Mouse (Mus musculus) liver, adult 2 months (tissue): ENCODE results near the gene Nipa2. TPM values are rescaled to one million over a fixed set of nuclear protein-coding genes. Genes with fewer than 3 reads are reported as not detected.

Experiments
- DNase-seq: peaks from one replicate; pipeline ENCODE4 v3.0.0-alpha.2; 2011; ENCODE audit warnings: low read depth, low spot score; ENCODE audit errors: extremely low read depth
- H3K27ac ChIP-seq: fragments of 200-500 bp; replicated peaks from 2 replicates; pipeline ENCODE4 v1.5.1; 2012; ENCODE audit warnings: low read depth, mild to moderate bottlenecking, control low read depth, inconsistent platforms, low read length; ENCODE audit not compliant: insufficient read depth
- H3K27me3 ChIP-seq: fragments of 200-500 bp; 2 replicates; pipeline ENCODE4 v1.6.1; 2012; ENCODE audit warnings: mild to moderate bottlenecking, moderate library complexity, low read length, inconsistent platforms; ENCODE audit not compliant: control insufficient read depth, insufficient read depth
- H3K36me3 ChIP-seq: fragments of 200-500 bp; 2 replicates; pipeline ENCODE4 v1.6.1; 2012; ENCODE audit warnings: low read length, inconsistent platforms; ENCODE audit not compliant: control insufficient read depth, insufficient read depth
- H3K4me1 ChIP-seq: fragments of 200-500 bp; 2 replicates; pipeline ENCODE4 v1.6.1; 2011; ENCODE audit warnings: low read length; ENCODE audit not compliant: control insufficient read depth, insufficient read depth
- H3K4me3 ChIP-seq: fragments of 200-500 bp; 2 replicates; pipeline ENCODE4 v1.5.1; 2011; ENCODE audit warnings: low read depth, mild to moderate bottlenecking, control low read depth, low read length, moderate library complexity; ENCODE audit not compliant: insufficient read depth
- H3K79me2 ChIP-seq: fragments of 200-500 bp; 2 replicates; pipeline ENCODE4 v1.6.1; 2012; ENCODE audit warnings: inconsistent platforms, mild to moderate bottlenecking, low read length, moderate library complexity; ENCODE audit not compliant: control insufficient read depth, insufficient read depth
- H3K9ac ChIP-seq: fragments of 200-500 bp; 2 replicates; pipeline ENCODE4 v1.6.1; 2012; ENCODE audit warnings: low read depth, mild to moderate bottlenecking, control low read depth, inconsistent platforms, low read length
- CTCF ChIP-seq: fragments of 200-500 bp; IDR thresholded peaks from 2 replicates; pipeline ENCODE4 v1.5.1; 2011; ENCODE audit warnings: low read depth, low read length, control low read depth
- POLR2A ChIP-seq: fragments of 200-500 bp; IDR thresholded peaks from 2 replicates; pipeline ENCODE4 v1.6.1; 2011; ENCODE audit warnings: low read length, control low read depth; ENCODE audit not compliant: insufficient read depth; ENCODE audit errors: extremely low read depth
- WGBS: fragments of 180-500 bp; shearing (Covaris S2); methylation state at CpG from one replicate; pipeline ENCODE4 v1.1.7; 2018; 5-methylcytosine and 5-hydroxymethylcytosine counted together
- polyA plus RNA-seq: library from polyadenylated mRNA; depleted of rRNA; stranded (reverse); fragments of >200 nt; gene quantifications from 2 replicates; pipeline ENCODE4 v1.2.3, GENCODE M21; 2012
- total RNA-seq: library from RNA; depleted of rRNA; stranded (reverse); fragments of >200 nt; gene quantifications from 2 replicates; pipeline ENCODE4 v1.2.3, GENCODE M21; 2014

Nipa2 gene
- total and polyA plus RNA-seq, 2 experiments, result 7.2 to 17.8 TPM

DNA sequence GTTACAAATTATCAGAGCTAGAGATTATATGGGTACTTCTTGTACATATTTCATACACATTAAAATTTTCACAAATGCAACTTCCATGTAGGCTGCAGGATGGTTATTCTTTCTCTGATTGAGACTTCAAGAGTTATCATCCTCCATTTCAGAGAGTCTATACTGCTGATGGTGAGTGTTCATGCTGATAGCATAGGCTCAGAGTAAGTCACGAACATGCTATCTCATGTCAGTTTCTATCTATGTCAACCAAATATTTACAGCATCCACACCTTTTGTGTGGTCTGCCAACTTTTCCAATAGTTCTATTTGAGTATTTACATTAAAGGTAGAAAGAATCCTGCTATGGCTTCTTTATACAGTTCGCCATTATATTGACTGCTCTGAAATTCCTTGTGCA, 19.2 kb upstream of the Nipa2 start:
- H3K27ac ChIP-seq, result no peak overlapping the region
- DNase-seq, result no peak
- H3K27me3 ChIP-seq, result no peaks in the 10 kb centered on the region
- H3K36me3 ChIP-seq, result no peaks in the 10 kb centered on the region; the same call in 1 of the 2 replicates
- no peak overlapping the region for H3K9ac ChIP-seq
- no peaks in the 10 kb centered on the region; the same call in 1 of the 2 replicates for H3K79me2 ChIP-seq
- no peak overlapping the region for H3K4me3 ChIP-seq
- H3K4me1 ChIP-seq, result no peaks in the 10 kb centered on the region
- WGBS, result 98% methylated on average over 2 of the region's 2 CpGs
- TF ChIP-seq CTCF (no peak), POLR2A (no peak)

DNA sequence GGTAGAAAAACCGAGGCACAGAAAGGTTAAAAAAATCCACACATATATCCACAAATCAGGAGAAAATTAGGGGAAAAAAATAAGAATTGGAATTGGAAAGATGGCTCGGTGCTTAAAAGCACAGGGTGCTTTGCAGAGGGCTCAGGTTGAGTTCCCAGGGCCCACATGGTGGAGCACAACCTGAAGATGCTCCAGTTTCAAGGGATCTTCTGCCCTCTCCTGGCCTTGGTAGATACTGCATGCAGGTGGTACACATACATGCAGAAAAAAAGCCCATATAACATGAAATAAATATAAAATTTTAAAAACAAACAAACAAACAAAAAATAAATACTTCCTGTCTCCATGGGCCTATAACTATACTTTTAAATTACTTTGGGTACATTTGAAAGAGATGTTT, 12.2 kb upstream of the Nipa2 start:
- no peaks in the 10 kb centered on the region for H3K79me2 ChIP-seq

DNA sequence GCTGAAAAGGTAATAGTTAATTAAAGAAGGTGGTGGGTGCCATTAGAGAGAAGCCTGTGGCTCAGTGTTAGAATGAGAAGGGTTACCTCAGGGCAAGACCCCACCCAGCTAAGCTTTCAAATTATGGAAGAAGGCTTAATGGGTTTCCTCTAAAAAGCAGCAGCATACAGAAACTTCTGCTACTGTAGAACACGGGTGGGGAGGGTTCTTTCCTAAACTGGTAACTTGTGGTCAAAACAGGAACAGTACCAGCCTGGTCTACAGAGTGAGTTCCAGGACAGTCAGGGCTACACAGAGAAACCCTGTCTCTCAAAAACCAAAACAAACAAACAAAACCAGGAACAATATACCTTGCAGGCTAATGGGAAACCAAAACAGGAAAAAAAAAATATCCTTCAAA, 7.1 kb upstream of the Nipa2 start:
- H3K4me3 ChIP-seq, result no peak overlapping the region
- peaks cover 4% of the 10 kb centered on the region; the same call in 1 of the 2 replicates for H3K4me1 ChIP-seq
- H3K79me2 ChIP-seq, result no peaks in the 10 kb centered on the region
- no peak overlapping the region for H3K27ac ChIP-seq
- 83% methylated on average over 1 of the region's 1 CpGs for WGBS
- no peak for DNase-seq
- no peaks in the 10 kb centered on the region for H3K36me3 ChIP-seq
- TF ChIP-seq CTCF, result no peak
- TF ChIP-seq POLR2A, result no peak
- H3K9ac ChIP-seq, result no peak overlapping the region
- H3K27me3 ChIP-seq, result no peaks in the 10 kb centered on the region

More for the DNA sequence above, 12.2 kb upstream of the Nipa2 start:
- no peaks in the 10 kb centered on the region for H3K27me3 ChIP-seq
- H3K4me3 ChIP-seq, result no peak overlapping the region
- no peaks in the 10 kb centered on the region; the same call in 1 of the 2 replicates for H3K36me3 ChIP-seq
- H3K4me1 ChIP-seq, result no peaks in the 10 kb centered on the region
- 94% methylated on average over 2 of the region's 2 CpGs for WGBS
- no peak for DNase-seq
- no peak overlapping the region for H3K27ac ChIP-seq
- no peak overlapping the region for H3K9ac ChIP-seq
- peak; percentile 22; the same call in 1 of the 2 replicates for TF ChIP-seq CTCF
- TF ChIP-seq POLR2A, result no peak

DNA sequence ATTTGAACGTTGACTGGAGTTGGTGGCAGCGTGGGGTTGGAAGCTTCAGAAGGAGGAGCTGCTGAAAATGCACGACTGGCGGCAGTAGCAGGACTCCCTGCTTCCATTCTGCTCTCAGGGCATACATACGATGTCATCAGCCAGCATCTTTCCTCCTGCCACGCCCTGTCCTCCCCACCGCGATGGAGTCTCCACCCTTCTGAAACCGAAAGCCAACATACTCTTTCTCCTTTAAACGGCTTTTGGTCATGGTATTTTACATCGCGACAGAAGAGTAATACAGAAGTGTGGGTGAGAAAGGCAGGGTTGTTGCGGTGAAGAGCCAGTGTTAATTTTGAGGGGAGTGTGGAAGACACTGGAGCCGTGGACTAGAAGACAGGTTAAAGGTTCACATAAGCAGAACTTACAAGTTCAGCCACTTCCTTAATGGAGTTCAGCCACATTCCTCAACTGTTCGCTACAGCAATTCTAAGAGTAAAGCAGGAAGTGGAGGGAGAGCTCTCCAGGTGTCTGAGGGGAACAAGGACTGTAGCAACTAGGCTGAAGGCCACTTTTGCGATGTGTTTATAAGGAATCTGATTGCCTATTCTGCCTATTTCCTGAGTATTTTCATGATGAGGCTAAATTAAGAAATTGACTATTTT, 6.1 kb upstream of the Nipa2 start:
- H3K27ac ChIP-seq, result no peak overlapping the region
- no peaks in the 10 kb centered on the region for H3K27me3 ChIP-seq
- 56% methylated on average over 16 of the region's 16 CpGs for WGBS
- H3K4me1 ChIP-seq, result peaks cover 4% of the 10 kb centered on the region; the same call in 1 of the 2 replicates
- no peaks in the 10 kb centered on the region for H3K79me2 ChIP-seq
- DNase-seq, result no peak
- no peaks in the 10 kb centered on the region for H3K36me3 ChIP-seq
- TF ChIP-seq POLR2A, result no peak
- TF ChIP-seq CTCF, result no peak
- peak overlapping the region; percentile 37 for H3K4me3 ChIP-seq
- H3K9ac ChIP-seq, result no peak overlapping the region

DNA sequence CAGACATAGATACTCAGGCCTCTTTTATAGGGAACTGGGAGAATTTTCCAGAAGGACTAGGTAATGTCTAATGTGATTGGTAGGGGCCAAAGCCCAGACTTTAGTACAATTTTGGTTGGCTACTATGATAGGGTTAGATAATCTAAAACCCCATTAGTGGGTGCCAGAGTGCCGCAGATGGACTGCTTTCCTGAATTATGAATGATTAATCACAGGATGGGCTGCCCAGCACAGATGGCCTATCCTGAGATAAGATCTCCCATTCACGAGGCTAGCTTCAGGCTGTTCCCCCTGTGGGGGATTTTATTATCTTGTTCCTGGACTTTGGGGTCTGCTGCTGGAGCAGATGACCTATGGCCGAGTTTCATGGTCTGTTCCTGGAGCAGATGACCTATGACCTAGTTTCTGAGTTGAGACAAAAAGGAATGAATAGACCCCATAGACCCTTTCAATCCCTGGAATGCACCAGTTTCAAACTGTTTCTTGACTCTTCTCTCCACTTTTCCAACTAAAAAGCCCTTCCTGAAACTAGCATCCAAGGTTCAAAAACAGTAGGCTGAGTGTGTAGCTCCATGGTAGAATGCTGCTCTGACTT, 4.7 kb upstream of the Nipa2 start:
- Histone ChIP-seq H3K27me3 (no peaks in the 10 kb centered on the region), H3K79me2 (no peaks in the 10 kb centered on the region), H3K9ac (no peak overlapping the region), H3K4me3 (no peak overlapping the region), H3K36me3 (no peaks in the 10 kb centered on the region), H3K4me1 (peaks cover 6% of the 10 kb centered on the region; the same call in 1 of the 2 replicates), H3K27ac (no peak overlapping the region)
- no peak for TF ChIP-seq CTCF
- TF ChIP-seq POLR2A, result no peak
- peak; percentile 26 for DNase-seq
- 38% methylated on average over 3 of the region's 3 CpGs for WGBS

DNA sequence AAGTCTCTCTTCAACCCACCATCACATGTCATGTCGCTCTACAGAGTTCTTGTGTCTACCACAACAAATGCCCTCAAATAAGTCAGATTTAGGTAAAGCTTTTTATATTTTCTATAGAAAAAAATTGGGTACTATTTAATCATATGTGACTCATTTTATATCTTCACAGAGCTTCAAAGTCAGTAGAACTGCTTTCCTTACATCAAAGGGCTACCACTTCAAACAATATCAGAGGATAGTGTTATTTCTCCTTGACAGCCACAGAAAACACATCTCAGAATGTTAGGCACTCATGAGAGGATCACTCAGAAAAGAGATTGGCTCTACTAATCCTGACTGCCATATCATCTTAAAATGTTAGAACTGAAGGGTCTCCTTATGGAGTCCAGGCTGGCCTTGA, 1.8 kb downstream of the Nipa2 start:
- Histone ChIP-seq H3K4me1 (peaks cover 6% of the 10 kb centered on the region; the same call in 1 of the 2 replicates), H3K79me2 (peaks cover 20% of the 10 kb centered on the region; the same call in 1 of the 2 replicates), H3K27ac (no peak overlapping the region), H3K36me3 (peaks cover 8% of the 10 kb centered on the region; the same call in 1 of the 2 replicates), H3K4me3 (no peak overlapping the region), H3K9ac (no peak overlapping the region), H3K27me3 (no peaks in the 10 kb centered on the region)
- 98% methylated on average over 1 of the region's 1 CpGs for WGBS
- TF ChIP-seq CTCF, result no peak
- TF ChIP-seq POLR2A, result no peak
- no peak for DNase-seq
